Mouse (Mus musculus): ENCODE results near the gene Fgf22.

Gene Fgf22

DNA sequence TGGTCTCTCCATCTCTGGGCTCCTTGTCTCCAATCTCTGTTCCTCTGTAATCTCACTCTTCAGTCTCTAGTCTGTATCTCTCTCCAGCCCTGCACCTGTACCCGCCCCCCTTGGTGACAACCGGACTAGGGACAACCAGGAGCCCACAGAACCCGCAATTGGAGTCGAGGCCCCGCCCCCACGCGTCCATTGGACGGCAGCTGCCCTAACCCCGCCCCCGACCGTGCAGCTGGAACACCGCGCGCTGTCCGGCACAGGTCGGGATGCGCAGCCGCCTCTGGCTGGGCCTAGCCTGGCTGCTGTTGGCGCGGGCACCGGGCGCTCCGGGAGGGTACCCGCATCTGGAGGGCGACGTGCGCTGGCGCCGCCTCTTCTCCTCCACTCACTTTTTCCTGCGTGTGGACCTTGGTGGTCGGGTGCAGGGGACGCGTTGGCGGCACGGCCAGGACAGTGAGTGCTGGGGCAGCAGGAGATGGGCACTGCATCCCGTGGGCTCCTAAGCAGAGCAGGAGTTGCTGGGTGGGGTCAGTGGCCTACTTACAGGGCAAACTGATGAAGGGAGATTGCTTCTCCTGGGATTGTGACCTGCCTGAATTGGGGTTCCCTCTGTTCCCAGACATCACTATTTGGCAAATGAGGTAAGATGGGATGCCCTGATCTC, at the start of gene Fgf22:
Fgf22 (plus strand) TSS at position 221 of the 661 bp plus-strand sequence.
- DNase-seq (ENCODE audit: low read depth in 2 of 2, low spot score in 2 of 2): no peak

DNA sequence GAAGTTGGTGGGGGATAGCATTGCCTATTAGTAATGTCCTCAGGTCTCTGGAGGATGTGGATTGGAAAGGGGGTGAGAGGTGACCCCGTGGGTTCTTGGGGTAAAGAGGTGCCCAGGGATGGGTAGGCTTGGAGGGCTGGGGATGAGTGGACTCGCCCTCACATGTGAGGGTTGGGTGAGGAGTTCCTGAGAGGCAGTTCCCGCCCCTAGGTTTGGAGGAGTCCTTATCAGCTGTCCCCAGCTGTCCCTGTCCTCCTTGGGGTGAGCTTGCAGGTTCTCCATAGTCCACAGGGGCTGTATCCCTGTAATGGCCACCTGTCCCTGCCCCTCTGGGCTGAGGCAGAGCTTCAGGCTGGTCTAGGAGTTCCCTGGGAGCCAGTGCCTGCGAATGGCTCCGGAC, 48.9 kb upstream of the Fgf22 start:
- DNase-seq (ENCODE audit: low read depth in 2 of 2, low spot score in 2 of 2): no peak

DNA sequence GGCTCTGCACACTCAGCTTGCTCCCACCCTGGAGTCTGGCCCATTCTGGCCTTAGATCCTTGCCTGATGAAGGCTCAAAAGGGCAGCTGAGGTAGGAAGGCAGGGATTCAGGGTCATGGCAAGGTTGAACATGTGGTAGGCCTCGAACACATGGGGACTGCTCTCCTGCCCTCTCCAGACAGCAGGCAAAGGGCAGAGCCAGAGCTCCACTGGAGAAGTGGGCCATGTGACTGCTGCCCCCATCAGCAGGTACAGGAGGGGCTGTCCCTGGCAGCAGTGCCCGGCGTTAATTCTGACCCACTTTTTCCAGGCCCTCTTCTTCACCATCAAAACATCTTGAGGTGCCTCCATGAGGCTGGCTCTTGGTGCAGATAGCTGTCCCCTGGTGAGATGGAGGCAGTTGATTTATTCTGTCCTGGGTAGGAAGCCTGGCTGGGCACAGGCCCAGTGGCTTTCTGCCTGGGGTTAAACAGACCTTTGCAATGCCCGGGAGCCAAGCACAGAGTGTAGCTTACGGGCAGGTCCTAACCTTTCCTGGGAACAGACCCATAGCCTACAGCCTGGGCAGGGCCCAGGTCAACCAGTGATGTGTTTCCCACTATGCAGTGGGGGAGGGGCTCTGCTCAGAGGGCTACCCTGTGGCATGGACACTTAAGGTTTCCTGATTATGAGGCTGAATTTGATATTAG, 48.3 kb upstream of the Fgf22 start:
- DNase-seq (ENCODE audit: low read depth in 2 of 2, low spot score in 2 of 2): no peak

DNA sequence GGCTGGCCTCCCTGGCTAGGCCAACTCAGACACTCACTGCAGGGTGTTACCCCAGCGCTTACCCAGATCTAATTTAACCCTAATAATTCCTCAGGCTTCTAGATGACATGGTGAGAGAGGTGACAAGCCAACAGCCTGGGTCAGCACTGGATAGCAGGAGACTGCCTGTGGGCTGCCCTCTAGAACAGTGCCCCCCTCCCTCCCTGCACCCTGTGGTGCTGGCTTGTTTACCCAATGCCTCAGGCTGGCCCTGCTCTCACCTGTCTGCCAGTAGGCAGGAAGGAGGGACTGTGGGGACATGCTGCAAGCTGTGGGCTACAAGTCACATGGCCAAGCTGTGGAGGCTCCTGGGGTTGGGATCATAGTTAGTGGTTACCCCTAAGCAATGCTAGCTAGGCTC, 47.7 kb upstream of the Fgf22 start:
- DNase-seq (ENCODE audit: low read depth in 2 of 2, low spot score in 2 of 2): no peak

GRCm38 (mm10) chr10:79707759-79708158, 47.1 kb upstream of the Fgf22 start:
- no peak for DNase-seq (ENCODE audit: low read depth in 2 of 2, low spot score in 2 of 2)

- no peak for DNase-seq (ENCODE audit: low read depth in 2 of 2, low spot score in 2 of 2)
Measured at GRCm38 (mm10) chr10:79708668-79709067, 46.2 kb upstream of the Fgf22 start.

DNA sequence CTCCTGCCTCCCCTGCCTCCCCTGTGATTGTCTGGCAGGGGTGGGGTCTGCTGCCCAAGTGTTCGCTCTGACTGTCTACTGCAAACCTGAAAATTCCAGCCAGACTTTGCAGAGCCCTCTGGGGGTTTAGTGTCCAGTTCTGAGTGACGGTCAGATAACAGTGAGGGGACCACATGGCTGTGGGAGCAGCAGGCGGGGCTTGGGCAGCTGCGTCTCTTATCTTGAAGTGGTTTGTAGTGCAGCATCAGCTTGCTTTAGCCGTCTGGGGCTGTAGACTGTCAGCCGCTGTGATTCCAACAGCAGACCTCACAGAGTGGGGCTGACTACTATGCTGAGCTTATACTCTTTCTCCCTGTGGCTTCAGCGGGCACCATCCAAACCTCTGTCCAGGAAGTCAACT, 45.6 kb upstream of the Fgf22 start:
- DNase-seq (ENCODE audit: low read depth in 2 of 2, low spot score in 2 of 2): no peak

- peak in 1 of 2 experiments; percentile 32 for DNase-seq (ENCODE audit: low read depth in 2 of 2, low spot score in 2 of 2)
Measured at GRCm38 (mm10) chr10:79712029-79712428, 42.8 kb upstream of the Fgf22 start.

- peak; percentile 71 to 81 for DNase-seq (ENCODE audit: low read depth in 2 of 2, low spot score in 2 of 2)
Measured at GRCm38 (mm10) chr10:79712499-79713126, 42.3 kb upstream of the Fgf22 start.

DNA sequence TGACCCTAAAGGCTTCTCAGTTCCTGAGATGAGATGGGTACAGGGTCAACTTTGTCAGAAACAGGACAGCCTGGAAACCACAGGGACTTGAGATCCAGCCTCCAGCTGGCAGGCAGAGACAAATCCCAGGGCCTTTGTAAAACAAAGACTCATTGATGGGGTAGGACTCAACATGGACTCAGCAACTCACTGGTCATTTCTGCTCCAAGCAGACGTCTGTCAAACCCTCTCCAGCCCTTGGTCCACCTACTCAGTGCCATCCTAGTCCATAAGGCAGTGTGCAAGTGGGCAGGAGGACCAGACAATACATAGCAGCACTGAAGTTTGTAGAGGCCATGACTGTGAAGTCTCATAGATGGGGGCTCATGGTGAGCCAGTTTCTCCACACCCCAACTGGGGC, 41.7 kb upstream of the Fgf22 start:
- DNase-seq (ENCODE audit: low read depth in 2 of 2, low spot score in 2 of 2): no peak

GRCm38 (mm10) chr10:79714996-79715395, 39.9 kb upstream of the Fgf22 start:
- DNase-seq (ENCODE audit: low read depth in 2 of 2, low spot score in 2 of 2): no peak

- DNase-seq (ENCODE audit: low read depth in 2 of 2, low spot score in 2 of 2): no peak
Measured at GRCm38 (mm10) chr10:79716254-79716987, 38.5 kb upstream of the Fgf22 start, which contains the start of gene Hcn2. TSS of gene Hcn2 (plus strand) at chr10:79716634.

- no peak for DNase-seq (ENCODE audit: low read depth in 2 of 2, low spot score in 2 of 2)
Measured at GRCm38 (mm10) chr10:79716988-79717355, 37.9 kb upstream of the Fgf22 start.

DNA sequence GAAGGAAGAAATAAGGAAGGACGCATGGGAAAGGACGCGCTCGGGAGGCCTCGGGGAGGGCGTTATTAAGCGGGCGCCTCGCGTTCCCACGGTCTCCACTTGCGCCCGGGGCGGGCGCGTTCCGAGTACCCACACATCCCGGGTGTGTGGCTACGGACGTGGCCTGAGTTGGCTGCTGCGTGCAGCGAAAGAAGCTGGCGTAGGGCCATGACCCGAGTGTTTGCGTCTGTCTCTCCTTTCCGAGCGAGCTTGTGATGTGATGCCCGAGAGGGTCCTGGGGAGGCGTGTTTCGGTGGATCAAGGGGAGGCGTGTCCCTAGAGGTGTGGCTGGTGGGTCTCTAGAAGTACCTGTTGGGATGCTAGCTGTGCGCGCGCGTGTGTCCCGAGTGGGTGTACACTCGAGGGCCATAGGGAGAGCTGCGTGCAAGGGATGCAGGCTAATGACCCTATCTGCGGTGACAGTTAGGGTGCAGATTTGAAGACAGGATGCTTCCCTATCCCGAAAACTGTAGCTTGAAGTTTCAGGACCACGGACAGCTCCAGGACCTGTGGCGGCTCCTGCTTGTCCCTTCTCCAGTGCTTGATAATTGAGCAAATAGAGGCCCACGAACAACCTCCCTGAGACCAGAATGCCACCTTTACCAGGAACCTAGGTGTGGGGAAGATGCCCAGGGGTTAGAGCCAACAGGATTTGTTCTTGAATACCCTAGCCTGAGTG, 37.1 kb upstream of the Fgf22 start:
- DNase-seq (ENCODE audit: low read depth in 2 of 2, low spot score in 2 of 2): peak in 1 of 2 experiments; percentile 35

- no peak for DNase-seq (ENCODE audit: low read depth in 2 of 2, low spot score in 2 of 2)
Measured at GRCm38 (mm10) chr10:79721089-79721488, 33.8 kb upstream of the Fgf22 start.

- DNase-seq (ENCODE audit: low read depth in 2 of 2, low spot score in 2 of 2): no peak
Measured at GRCm38 (mm10) chr10:79723047-79723446, 31.8 kb upstream of the Fgf22 start.

DNA sequence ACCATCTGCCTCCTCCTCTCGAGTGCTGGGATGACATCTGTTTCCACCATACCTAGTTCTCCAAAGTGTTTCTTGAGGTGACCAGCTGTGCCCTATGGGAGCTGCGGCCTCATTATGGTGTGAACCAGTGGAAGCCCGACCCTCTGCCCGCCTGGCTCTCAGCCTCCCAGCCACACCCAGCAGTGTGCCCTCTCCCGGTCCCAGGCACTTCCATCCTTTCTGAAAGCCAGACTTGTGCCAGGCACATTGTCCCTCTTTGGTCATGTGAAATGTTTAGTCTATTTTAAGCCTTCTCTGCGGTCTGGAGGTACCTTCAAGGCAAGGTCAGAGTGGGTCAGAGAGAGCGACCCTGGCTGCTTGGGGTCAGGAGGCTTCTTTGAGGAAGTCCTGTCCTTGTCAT, 31.2 kb upstream of the Fgf22 start:
- DNase-seq (ENCODE audit: low read depth in 2 of 2, low spot score in 2 of 2): no peak

DNA sequence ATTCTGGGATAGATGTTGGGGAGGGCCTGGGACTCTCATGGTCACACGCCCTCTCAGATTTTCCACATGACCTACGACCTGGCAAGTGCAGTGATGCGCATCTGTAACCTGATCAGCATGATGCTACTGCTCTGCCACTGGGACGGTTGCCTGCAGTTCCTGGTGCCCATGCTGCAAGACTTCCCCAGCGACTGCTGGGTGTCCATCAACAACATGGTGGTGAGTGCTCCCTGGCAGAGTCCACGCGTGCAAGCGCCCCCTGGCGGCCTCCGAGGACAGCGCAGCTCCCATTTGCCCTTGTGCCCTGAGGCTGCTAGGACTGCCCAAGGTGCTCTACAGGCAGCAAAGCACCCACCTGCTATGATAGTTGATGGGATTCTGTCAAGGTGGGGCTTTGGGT, 28.8 kb upstream of the Fgf22 start:
- DNase-seq (ENCODE audit: low read depth in 2 of 2, low spot score in 2 of 2): peak; percentile 56 to 60

DNA sequence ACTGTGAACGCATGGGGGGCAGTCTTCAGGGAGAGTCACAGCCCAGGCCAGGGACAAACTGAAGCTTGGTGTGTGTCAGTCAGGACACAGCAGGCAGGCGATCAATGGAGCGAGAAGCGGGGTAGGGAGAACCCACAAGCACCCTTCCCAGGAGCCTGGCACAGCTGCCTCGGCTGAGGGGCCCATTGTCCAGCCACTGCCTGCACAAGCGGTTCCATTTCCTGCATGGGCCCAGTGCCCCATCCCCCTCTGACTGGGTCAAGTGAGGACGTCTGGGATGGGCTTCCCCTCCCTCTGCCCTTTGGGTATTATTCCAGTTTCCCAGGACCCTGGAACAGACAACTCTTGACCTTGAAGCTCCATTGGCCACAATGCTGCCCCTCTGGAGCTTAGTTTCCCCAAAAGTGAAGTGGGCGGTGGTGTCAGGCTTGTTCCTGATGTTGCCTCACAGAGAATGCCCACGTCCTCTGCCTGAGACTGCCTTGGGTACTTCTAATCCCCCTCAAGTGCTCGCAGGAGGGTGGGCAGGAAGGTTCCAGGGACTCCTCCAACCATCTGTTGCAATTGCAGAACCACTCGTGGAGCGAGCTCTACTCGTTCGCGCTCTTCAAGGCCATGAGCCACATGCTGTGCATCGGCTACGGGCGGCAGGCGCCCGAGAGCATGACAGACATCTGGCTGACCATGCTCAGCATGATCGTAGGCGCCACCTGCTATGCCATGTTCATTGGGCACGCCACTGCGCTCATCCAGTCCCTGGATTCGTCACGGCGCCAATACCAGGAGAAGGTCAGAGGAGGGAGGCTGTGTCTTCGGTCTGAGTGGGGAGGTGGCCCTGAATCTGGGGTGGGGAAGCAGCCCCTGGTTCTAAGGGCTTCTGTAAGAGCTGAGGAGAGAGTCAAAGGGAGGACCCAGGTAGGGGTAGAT, 26.3 kb upstream of the Fgf22 start:
- no peak for DNase-seq (ENCODE audit: low read depth in 2 of 2, low spot score in 2 of 2)

DNA sequence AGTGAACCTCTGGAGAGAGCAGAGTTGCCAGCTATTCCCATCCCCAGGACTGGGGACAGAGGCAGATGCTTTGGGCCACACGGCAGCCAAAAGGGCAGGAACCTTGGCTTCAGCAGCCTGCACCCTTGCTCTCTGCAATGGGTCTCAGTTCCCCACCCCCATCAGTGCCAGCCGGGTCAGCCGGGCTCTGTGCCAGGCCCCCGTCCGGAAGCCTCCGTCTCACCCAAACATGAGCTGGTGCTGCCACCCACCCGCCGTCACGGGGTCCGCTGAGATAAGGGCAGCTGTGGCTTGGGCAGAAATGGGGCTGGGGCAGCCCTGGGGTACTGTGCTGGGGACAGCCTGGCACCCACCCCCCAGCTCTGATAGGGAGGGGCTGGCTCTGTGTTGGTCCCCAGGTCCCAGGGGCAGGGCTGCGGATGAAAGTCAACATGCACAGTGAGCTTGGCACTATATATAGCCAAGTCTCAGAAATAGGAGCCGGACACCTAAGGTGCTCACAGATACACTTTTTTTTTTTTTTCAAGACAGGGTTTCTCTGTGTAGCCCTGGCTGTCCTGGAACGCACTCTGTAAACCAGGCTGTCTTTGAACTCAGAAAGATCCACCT, 25.4 kb upstream of the Fgf22 start:
- DNase-seq (ENCODE audit: low read depth in 2 of 2, low spot score in 2 of 2): no peak
